Mouse (Mus musculus): ENCODE data around the gene Vax2. TPM values are rescaled to one million over a fixed set of nuclear protein-coding genes. Genes with fewer than 3 reads are reported as not detected.

Vax2 gene
- polyA plus RNA-seq, 1 experiment from 2014 or later = not detected

GRCm38 (mm10) chr6:83738596-83738995 lies 27.5 kb downstream of the Vax2 start:
- ATAC-seq (ENCODE audit: insufficient number of reproducible peaks, insufficient read depth, low FRiP score, low read depth) = no peak
- H3K4me1 ChIP-seq (ENCODE audit: control insufficient read depth, insufficient read depth, low read length) = no peaks in the 10 kb centered on the region
- no peak overlapping the region for H3K9ac ChIP-seq (replicated peaks; ENCODE audit: low read depth, low read length)
- H3K36me3 ChIP-seq (ENCODE audit: control insufficient read depth, insufficient read depth, low read length) = no peaks in the 10 kb centered on the region
- peaks cover 4% of the 10 kb centered on the region; the same call in 1 of the 2 replicates for H3K9me3 ChIP-seq (ENCODE audit: control insufficient read depth, low read depth, low read length)
- no peaks in the 10 kb centered on the region for H3K27me3 ChIP-seq (ENCODE audit: control insufficient read depth, insufficient read depth, low read length)
- no peak overlapping the region for H3K27ac ChIP-seq (ENCODE audit: low read length)
- H3K4me3 ChIP-seq (ENCODE audit: low read depth, low read length) = no peak overlapping the region
- WGBS = 70% methylated on average over 6 of the region's 6 CpGs
- no peak overlapping the region for H3K4me2 ChIP-seq (replicated peaks; ENCODE audit: low read depth, low read length)

GRCm38 (mm10) chr6:83742761-83743160 lies 31.7 kb downstream of the Vax2 start, which contains the start of gene Atp6v1b1:
Gene Atp6v1b1, plus strand, starts transcription at chr6:83742990.
- 55% methylated on average over 5 of the region's 5 CpGs for WGBS
- Histone ChIP-seq H3K4me1 (ENCODE audit: control insufficient read depth, insufficient read depth, low read length) (no peaks in the 10 kb centered on the region), H3K9me3 (ENCODE audit: control insufficient read depth, low read depth, low read length) (no peaks in the 10 kb centered on the region), H3K36me3 (ENCODE audit: control insufficient read depth, insufficient read depth, low read length) (no peaks in the 10 kb centered on the region), H3K27ac (ENCODE audit: low read length) (no peak within 1 kb of the TSS), H3K4me2 (replicated peaks; ENCODE audit: low read depth, low read length) (no peak within 1 kb of the TSS), H3K9ac (replicated peaks; ENCODE audit: low read depth, low read length) (no peak within 1 kb of the TSS), H3K4me3 (ENCODE audit: low read depth, low read length) (no peak within 1 kb of the TSS), H3K27me3 (ENCODE audit: control insufficient read depth, insufficient read depth, low read length) (0 out of 2 replicates have a peak, but pooled peaks cover 3% of the 10 kb centered on the region)
- ATAC-seq (ENCODE audit: insufficient number of reproducible peaks, insufficient read depth, low FRiP score, low read depth) = no peak

DNA sequence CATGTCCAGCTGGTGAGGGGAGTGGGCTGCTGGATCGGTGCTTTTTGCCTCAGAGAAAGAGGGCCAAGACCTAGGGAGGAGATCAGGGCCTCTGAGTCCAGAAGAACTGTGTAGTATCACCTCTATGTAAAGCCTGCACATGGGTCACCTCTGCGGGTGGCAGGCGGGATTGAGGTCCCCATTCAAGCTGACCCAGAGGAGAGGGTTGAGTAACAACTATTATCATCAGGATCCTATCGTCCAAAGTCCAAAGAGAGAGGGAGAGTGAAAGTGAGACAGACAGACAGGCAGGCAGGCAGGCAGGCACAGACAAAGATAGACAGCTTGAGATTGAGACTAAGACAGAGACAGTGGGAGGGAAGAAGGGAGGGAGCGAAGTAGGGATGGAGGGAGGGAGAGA lies 32.1 kb downstream of the Vax2 start:
- H3K9me3 ChIP-seq (ENCODE audit: control insufficient read depth, low read depth, low read length) = no peaks in the 10 kb centered on the region
- ATAC-seq (ENCODE audit: insufficient number of reproducible peaks, insufficient read depth, low FRiP score, low read depth) = no peak
- no peak overlapping the region for H3K9ac ChIP-seq (replicated peaks; ENCODE audit: low read depth, low read length)
- no peaks in the 10 kb centered on the region for H3K36me3 ChIP-seq (ENCODE audit: control insufficient read depth, insufficient read depth, low read length)
- WGBS = 51% methylated on average over 5 of the region's 5 CpGs
- H3K4me3 ChIP-seq (ENCODE audit: low read depth, low read length) = no peak overlapping the region
- H3K27ac ChIP-seq (ENCODE audit: low read length) = no peak overlapping the region
- no peaks in the 10 kb centered on the region for H3K4me1 ChIP-seq (ENCODE audit: control insufficient read depth, insufficient read depth, low read length)
- H3K4me2 ChIP-seq (replicated peaks; ENCODE audit: low read depth, low read length) = no peak overlapping the region
- 0 out of 2 replicates have a peak, but pooled peaks cover 3% of the 10 kb centered on the region for H3K27me3 ChIP-seq (ENCODE audit: control insufficient read depth, insufficient read depth, low read length)

GRCm38 (mm10) chr6:83744126-83744525 lies 33.1 kb downstream of the Vax2 start:
- H3K9ac ChIP-seq (replicated peaks; ENCODE audit: low read depth, low read length) = no peak overlapping the region
- no peaks in the 10 kb centered on the region for H3K9me3 ChIP-seq (ENCODE audit: control insufficient read depth, low read depth, low read length)
- WGBS = 62% methylated on average over 5 of the region's 5 CpGs
- H3K27ac ChIP-seq (ENCODE audit: low read length) = no peak overlapping the region
- H3K4me2 ChIP-seq (replicated peaks; ENCODE audit: low read depth, low read length) = no peak overlapping the region
- no peak overlapping the region for H3K4me3 ChIP-seq (ENCODE audit: low read depth, low read length)
- H3K36me3 ChIP-seq (ENCODE audit: control insufficient read depth, insufficient read depth, low read length) = no peaks in the 10 kb centered on the region
- H3K4me1 ChIP-seq (ENCODE audit: control insufficient read depth, insufficient read depth, low read length) = no peaks in the 10 kb centered on the region
- 0 out of 2 replicates have a peak, but pooled peaks have one; percentile 38 for ATAC-seq (ENCODE audit: insufficient number of reproducible peaks, insufficient read depth, low FRiP score, low read depth)
- H3K27me3 ChIP-seq (ENCODE audit: control insufficient read depth, insufficient read depth, low read length) = 0 out of 2 replicates have a peak, but pooled peaks cover 3% of the 10 kb centered on the region

- no peak overlapping the region for H3K4me2 ChIP-seq (replicated peaks; ENCODE audit: low read depth, low read length)
- no peak overlapping the region for H3K27ac ChIP-seq (ENCODE audit: low read length)
- no peak overlapping the region for H3K9ac ChIP-seq (replicated peaks; ENCODE audit: low read depth, low read length)
- H3K4me1 ChIP-seq (ENCODE audit: control insufficient read depth, insufficient read depth, low read length) = no peaks in the 10 kb centered on the region
- H3K27me3 ChIP-seq (ENCODE audit: control insufficient read depth, insufficient read depth, low read length) = 0 out of 2 replicates have a peak, but pooled peaks cover 3% of the 10 kb centered on the region
- H3K36me3 ChIP-seq (ENCODE audit: control insufficient read depth, insufficient read depth, low read length) = no peaks in the 10 kb centered on the region
- 42% methylated on average over 5 of the region's 5 CpGs for WGBS
- no peaks in the 10 kb centered on the region for H3K9me3 ChIP-seq (ENCODE audit: control insufficient read depth, low read depth, low read length)
- no peak for ATAC-seq (ENCODE audit: insufficient number of reproducible peaks, insufficient read depth, low FRiP score, low read depth)
- no peak overlapping the region for H3K4me3 ChIP-seq (ENCODE audit: low read depth, low read length)
These were observed 33.5 kb downstream of the Vax2 start for GRCm38 (mm10) chr6:83744557-83744956.

GRCm38 (mm10) chr6:83745466-83745865 lies 34.4 kb downstream of the Vax2 start:
- Histone ChIP-seq H3K27ac (ENCODE audit: low read length) (no peak overlapping the region), H3K9me3 (ENCODE audit: control insufficient read depth, low read depth, low read length) (no peaks in the 10 kb centered on the region), H3K4me2 (replicated peaks; ENCODE audit: low read depth, low read length) (no peak overlapping the region), H3K9ac (replicated peaks; ENCODE audit: low read depth, low read length) (no peak overlapping the region), H3K36me3 (ENCODE audit: control insufficient read depth, insufficient read depth, low read length) (no peaks in the 10 kb centered on the region), H3K4me1 (ENCODE audit: control insufficient read depth, insufficient read depth, low read length) (no peaks in the 10 kb centered on the region), H3K27me3 (ENCODE audit: control insufficient read depth, insufficient read depth, low read length) (0 out of 2 replicates have a peak, but pooled peaks cover 3% of the 10 kb centered on the region), H3K4me3 (ENCODE audit: low read depth, low read length) (no peak overlapping the region)
- WGBS = 76% methylated on average over 2 of the region's 2 CpGs
- no peak for ATAC-seq (ENCODE audit: insufficient number of reproducible peaks, insufficient read depth, low FRiP score, low read depth)

DNA sequence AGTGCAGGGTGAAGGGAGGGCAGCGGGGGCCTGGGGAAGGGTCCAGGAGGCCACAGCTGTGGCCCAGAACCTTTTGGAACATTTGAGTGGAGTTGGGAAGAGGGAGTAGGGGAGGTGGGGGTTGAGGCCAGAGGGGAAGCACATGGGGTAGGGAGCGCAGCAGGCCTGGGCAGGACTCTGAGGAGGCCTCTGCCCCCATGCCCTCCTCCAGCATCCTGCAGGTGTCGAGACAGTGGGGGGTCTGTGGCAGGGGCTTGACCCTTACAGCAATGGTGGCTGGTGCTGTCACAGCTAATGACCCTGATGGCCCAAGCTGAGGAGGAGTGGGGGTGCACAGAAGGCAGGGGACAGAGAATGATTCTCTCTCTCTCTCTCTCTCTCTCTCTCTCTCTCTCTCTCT lies 38.2 kb downstream of the Vax2 start:
- no peaks in the 10 kb centered on the region for H3K36me3 ChIP-seq (ENCODE audit: control insufficient read depth, insufficient read depth, low read length)
- no peaks in the 10 kb centered on the region for H3K9me3 ChIP-seq (ENCODE audit: control insufficient read depth, low read depth, low read length)
- no peak for ATAC-seq (ENCODE audit: insufficient number of reproducible peaks, insufficient read depth, low FRiP score, low read depth)
- 0 out of 2 replicates have a peak, but pooled peaks cover 8% of the 10 kb centered on the region for H3K27me3 ChIP-seq (ENCODE audit: control insufficient read depth, insufficient read depth, low read length)
- no peak overlapping the region for H3K9ac ChIP-seq (replicated peaks; ENCODE audit: low read depth, low read length)
- no peaks in the 10 kb centered on the region for H3K4me1 ChIP-seq (ENCODE audit: control insufficient read depth, insufficient read depth, low read length)
- no peak overlapping the region for H3K4me3 ChIP-seq (ENCODE audit: low read depth, low read length)
- 64% methylated on average over 3 of the region's 3 CpGs for WGBS
- H3K4me2 ChIP-seq (replicated peaks; ENCODE audit: low read depth, low read length) = no peak overlapping the region
- H3K27ac ChIP-seq (ENCODE audit: low read length) = no peak overlapping the region

- Histone ChIP-seq H3K9ac (replicated peaks; ENCODE audit: low read depth, low read length) (no peak overlapping the region), H3K4me2 (replicated peaks; ENCODE audit: low read depth, low read length) (0 out of 2 replicates have a peak overlapping the region, but pooled peaks have one; percentile 14)
These were observed 39.2 kb downstream of the Vax2 start for GRCm38 (mm10) chr6:83750171-83750684.

GRCm38 (mm10) chr6:83756051-83756450 lies 45.0 kb downstream of the Vax2 start:
- no peaks in the 10 kb centered on the region for H3K4me1 ChIP-seq (ENCODE audit: control insufficient read depth, insufficient read depth, low read length)
- no peak overlapping the region for H3K27ac ChIP-seq (ENCODE audit: low read length)
- no peak overlapping the region for H3K4me3 ChIP-seq (ENCODE audit: low read depth, low read length)
- peaks cover 33% of the 10 kb centered on the region for H3K27me3 ChIP-seq (ENCODE audit: control insufficient read depth, insufficient read depth, low read length)
- 69% methylated on average over 9 of the region's 9 CpGs for WGBS
- no peak overlapping the region for H3K4me2 ChIP-seq (replicated peaks; ENCODE audit: low read depth, low read length)
- no peak overlapping the region for H3K9ac ChIP-seq (replicated peaks; ENCODE audit: low read depth, low read length)
- ATAC-seq (ENCODE audit: insufficient number of reproducible peaks, insufficient read depth, low FRiP score, low read depth) = no peak
- no peaks in the 10 kb centered on the region for H3K36me3 ChIP-seq (ENCODE audit: control insufficient read depth, insufficient read depth, low read length)
- H3K9me3 ChIP-seq (ENCODE audit: control insufficient read depth, low read depth, low read length) = no peaks in the 10 kb centered on the region

More at GRCm38 (mm10) chr6:83750171-83750684, 39.2 kb downstream of the Vax2 start:
- Histone ChIP-seq H3K27ac (ENCODE audit: low read length) (no peak overlapping the region), H3K27me3 (ENCODE audit: control insufficient read depth, insufficient read depth, low read length) (0 out of 2 replicates have a peak, but pooled peaks cover 8% of the 10 kb centered on the region), H3K4me1 (ENCODE audit: control insufficient read depth, insufficient read depth, low read length) (no peaks in the 10 kb centered on the region), H3K9me3 (ENCODE audit: control insufficient read depth, low read depth, low read length) (no peaks in the 10 kb centered on the region), H3K4me3 (ENCODE audit: low read depth, low read length) (no peak overlapping the region), H3K36me3 (ENCODE audit: control insufficient read depth, insufficient read depth, low read length) (no peaks in the 10 kb centered on the region)
- no peak for ATAC-seq (ENCODE audit: insufficient number of reproducible peaks, insufficient read depth, low FRiP score, low read depth)
- WGBS = 11% methylated on average over 11 of the region's 11 CpGs
